18 mouse cellular contexts compared by ENCODE assay signal in genomic region chr13:105222016-105222725, GRCm38 (mm10).
DNase-seq lines count a peak whose midpoint lies in the region; ATAC-seq and TF ChIP-seq lines count a peak whose summit lies in the region.
"Had no signal": no experiment of that assay in that cellular context is flagged by ENCODE, and none has a peak within 500 bp of the region (broad histone marks: within the 10 kb centered on the region; RNA-seq: fewer than 3 reads in every experiment).

No protein-coding gene starts in this region.

- ATAC-seq in embryonic facial prominence, embryonic 11.5 days (replicated peaks; ENCODE audit: insufficient number of reproducible peaks, low FRiP score, low TSS enrichment, low read depth): 0 out of 2 replicates have a peak, but pooled peaks have one; percentile 10
- ATAC-seq in liver, embryonic 15.5 days (ENCODE audit: insufficient read depth): 0 out of 2 replicates have a peak, but pooled peaks have one; percentile 15
- ATAC-seq in liver, embryonic 11.5 days (replicated peaks; ENCODE audit: low FRiP score): no peak; the same call in 1 of the 2 replicates
- ATAC-seq in hindbrain, postnatal 0 days: peak; percentile 38; the same call in 1 of the 2 replicates
- ATAC-seq in neural tube, embryonic 13.5 days (ENCODE audit: low read depth): peak; percentile 26; the same call in 1 of the 2 replicates
- ATAC-seq: intestine, embryonic 16.5 days had no signal

- no peak overlapping the region for H3K4me2 ChIP-seq in embryonic facial prominence, embryonic 11.5 days (ENCODE audit: low read depth, low read length)
- H3K4me2 ChIP-seq in liver, embryonic 15.5 days: no peak overlapping the region
- no peak overlapping the region for H3K4me2 ChIP-seq in liver, embryonic 11.5 days
- no peak overlapping the region for H3K4me2 ChIP-seq in hindbrain, postnatal 0 days (ENCODE audit: low read depth, low read length)
- no peak overlapping the region for H3K4me2 ChIP-seq in neural tube, embryonic 13.5 days
- H3K4me2 ChIP-seq: limb, embryonic 13.5 days; lung, embryonic 15.5 days had no signal

- no peaks in the 10 kb centered on the region for H3K27me3 ChIP-seq in embryonic facial prominence, embryonic 11.5 days (ENCODE audit: control insufficient read depth, insufficient read depth, low read length)
- H3K27me3 ChIP-seq in embryonic facial prominence, embryonic 10.5 days (replicated peaks; ENCODE audit: low read depth, poor library complexity, severe bottlenecking): no peaks in the 10 kb centered on the region
- H3K27me3 ChIP-seq in liver, embryonic 15.5 days: no peaks in the 10 kb centered on the region
- no peaks in the 10 kb centered on the region for H3K27me3 ChIP-seq in liver, embryonic 11.5 days (replicated peaks; ENCODE audit: control insufficient read depth, insufficient read depth, low read length)
- no peaks in the 10 kb centered on the region for H3K27me3 ChIP-seq in hindbrain, postnatal 0 days (ENCODE audit: insufficient read depth, low read length)
- H3K27me3 ChIP-seq in neural tube, embryonic 13.5 days: no peaks in the 10 kb centered on the region
- H3K27me3 ChIP-seq: limb, embryonic 13.5 days; lung, embryonic 15.5 days had no signal

- H3K36me3 ChIP-seq in embryonic facial prominence, embryonic 11.5 days (replicated peaks; ENCODE audit: control insufficient read depth, insufficient read depth, low read depth, low read length): no peaks in the 10 kb centered on the region
- H3K36me3 ChIP-seq in embryonic facial prominence, embryonic 10.5 days (replicated peaks): no peaks in the 10 kb centered on the region
- H3K36me3 ChIP-seq in liver, embryonic 15.5 days (replicated peaks): no peaks in the 10 kb centered on the region
- no peaks in the 10 kb centered on the region for H3K36me3 ChIP-seq in liver, embryonic 11.5 days (ENCODE audit: control insufficient read depth, insufficient read depth, low read length)
- H3K36me3 ChIP-seq in hindbrain, postnatal 0 days (ENCODE audit: insufficient read depth, low read length): no peaks in the 10 kb centered on the region
- no peaks in the 10 kb centered on the region for H3K36me3 ChIP-seq in neural tube, embryonic 13.5 days
- H3K36me3 ChIP-seq: limb, embryonic 13.5 days; lung, embryonic 15.5 days had no signal

- H3K9ac ChIP-seq in embryonic facial prominence, embryonic 11.5 days (replicated peaks; ENCODE audit: low read length): no peak overlapping the region
- H3K9ac ChIP-seq in liver, embryonic 15.5 days: no peak overlapping the region
- H3K9ac ChIP-seq in liver, embryonic 11.5 days (ENCODE audit: low read depth, low read length): no peak overlapping the region
- no peak overlapping the region for H3K9ac ChIP-seq in hindbrain, postnatal 0 days (replicated peaks; ENCODE audit: low read length)
- H3K9ac ChIP-seq in neural tube, embryonic 13.5 days: no peak overlapping the region
- H3K9ac ChIP-seq: limb, embryonic 13.5 days; lung, embryonic 15.5 days had no signal

- H3K9me3 ChIP-seq in embryonic facial prominence, embryonic 11.5 days (replicated peaks; ENCODE audit: control insufficient read depth, low read length): no peaks in the 10 kb centered on the region
- H3K9me3 ChIP-seq in embryonic facial prominence, embryonic 10.5 days: no peaks in the 10 kb centered on the region
- H3K9me3 ChIP-seq in liver, embryonic 15.5 days (replicated peaks): no peaks in the 10 kb centered on the region
- H3K9me3 ChIP-seq in liver, embryonic 11.5 days (ENCODE audit: control insufficient read depth, low read length): no peaks in the 10 kb centered on the region
- no peaks in the 10 kb centered on the region for H3K9me3 ChIP-seq in hindbrain, postnatal 0 days (ENCODE audit: low read length)
- no peaks in the 10 kb centered on the region for H3K9me3 ChIP-seq in neural tube, embryonic 13.5 days
- H3K9me3 ChIP-seq: limb, embryonic 13.5 days; lung, embryonic 15.5 days had no signal

- H3K4me3 ChIP-seq in embryonic facial prominence, embryonic 11.5 days (ENCODE audit: low read depth, low read length): no peak overlapping the region
- H3K4me3 ChIP-seq in embryonic facial prominence, embryonic 10.5 days: no peak overlapping the region
- no peak overlapping the region for H3K4me3 ChIP-seq in liver, embryonic 15.5 days (replicated peaks)
- H3K4me3 ChIP-seq in liver, embryonic 11.5 days (ENCODE audit: low read depth, low read length): no peak overlapping the region
- no peak overlapping the region for H3K4me3 ChIP-seq in hindbrain, postnatal 0 days (ENCODE audit: low read length)
- H3K4me3 ChIP-seq in neural tube, embryonic 13.5 days: no peak overlapping the region
- H3K4me3 ChIP-seq: gastrocnemius, adult 2 months; heart, adult 2 months; left cerebral cortex, adult 2 months; limb, embryonic 13.5 days; lung, embryonic 15.5 days had no signal

- TF ChIP-seq CTCF in hindbrain, postnatal 0 days (IDR thresholded peaks at IDR 0.05; ENCODE audit: low read depth): no peak

- WGBS in embryonic facial prominence, embryonic 11.5 days: 83% methylated on average over 5 of the region's 5 CpGs
- WGBS in embryonic facial prominence, embryonic 10.5 days: 86% methylated on average over 5 of the region's 5 CpGs
- WGBS in liver, embryonic 15.5 days (ENCODE audit: insufficient replicate concordance): 64% methylated on average over 5 of the region's 5 CpGs
- 92% methylated on average over 5 of the region's 5 CpGs for WGBS in liver, embryonic 11.5 days
- WGBS in hindbrain, postnatal 0 days: 88% methylated on average over 5 of the region's 5 CpGs
- WGBS in neural tube, embryonic 13.5 days: 93% methylated on average over 5 of the region's 5 CpGs

- H3K27ac ChIP-seq in embryonic facial prominence, embryonic 11.5 days (replicated peaks; ENCODE audit: low read depth, low read length): no peak overlapping the region
- no peak overlapping the region for H3K27ac ChIP-seq in embryonic facial prominence, embryonic 10.5 days (replicated peaks)
- no peak overlapping the region for H3K27ac ChIP-seq in liver, embryonic 15.5 days (replicated peaks)
- no peak overlapping the region for H3K27ac ChIP-seq in liver, embryonic 11.5 days (ENCODE audit: low read depth, low read length)
- no peak overlapping the region for H3K27ac ChIP-seq in hindbrain, postnatal 0 days
- H3K27ac ChIP-seq in neural tube, embryonic 13.5 days (replicated peaks): no peak overlapping the region
- H3K27ac ChIP-seq: gastrocnemius, adult 2 months; heart, adult 2 months; kidney, postnatal 0 days; left cerebral cortex, adult 2 months; limb, embryonic 13.5 days; lung, embryonic 15.5 days had no signal

- no peak for DNase-seq in embryonic facial prominence, embryonic 11.5 days (ENCODE audit: low spot score)
- no peak for DNase-seq in embryonic facial prominence, embryonic 10.5 days (ENCODE audit: low spot score)
- DNase-seq in liver, embryonic 11.5 days (ENCODE audit: low spot score): no peak
- DNase-seq in hindbrain, postnatal 0 days (ENCODE audit: low spot score): no peak
- no peak for DNase-seq in adrenal gland, postnatal 10 days
- DNase-seq in adrenal gland, adult 18-20 months (ENCODE audit: low spot score in 2 of 2): no peak
- DNase-seq: adrenal gland, postnatal 14 days; cerebellum, adult 9-11 months; gastrocnemius, adult 2 months; heart, adult 2 months; heart, postnatal 14 days had no signal

- H3K4me1 ChIP-seq in embryonic facial prominence, embryonic 11.5 days (ENCODE audit: control insufficient read depth, insufficient read depth, low read length): no peaks in the 10 kb centered on the region
- peaks cover 5% of the 10 kb centered on the region; the same call in 1 of the 2 replicates for H3K4me1 ChIP-seq in embryonic facial prominence, embryonic 10.5 days
- H3K4me1 ChIP-seq in liver, embryonic 15.5 days (replicated peaks): no peaks in the 10 kb centered on the region
- no peaks in the 10 kb centered on the region for H3K4me1 ChIP-seq in liver, embryonic 11.5 days (replicated peaks; ENCODE audit: control insufficient read depth, insufficient read depth, low read length)
- H3K4me1 ChIP-seq in hindbrain, postnatal 0 days (ENCODE audit: insufficient read depth, low read length): no peaks in the 10 kb centered on the region
- peaks cover 4% of the 10 kb centered on the region for H3K4me1 ChIP-seq in neural tube, embryonic 13.5 days (replicated peaks)
- H3K4me1 ChIP-seq: lung, embryonic 15.5 days had no signal
